Mouse (Mus musculus) heart, adult 2 months (tissue): ENCODE measurements at regions not wholly inside any gene's neighbourhood (a gene's known extent, or its start where the extent isn't known, plus 50 kb on each side); places are given as distances from the start of the nearest gene placed in this dataset.
"Not testable (repeated sequence)": the region's sequence is repeated elsewhere in the genome, so short reads cannot be mapped to it uniquely, and the experiment has no call there.

Experiments
- DNase-seq, 2 experiments: peaks; one replicate each; pipeline ENCODE4 v3.0.0; 2021
- H3K27ac ChIP-seq: fragments of 200-600 bp; 2 replicates; pipeline ENCODE4 v1.8.1; 2022
- H3K27me3 ChIP-seq: fragments of 200-500 bp; 2 replicates; pipeline ENCODE4 v1.6.1; 2012; ENCODE audit warnings: mild to moderate bottlenecking, low read length, inconsistent platforms, mixed read lengths; ENCODE audit not compliant: control insufficient read depth, insufficient read depth
- H3K36me3 ChIP-seq: fragments of 200-500 bp; 2 replicates; pipeline ENCODE4 v1.6.1; 2012; ENCODE audit warnings: low read length, inconsistent platforms; ENCODE audit not compliant: control insufficient read depth, insufficient read depth
- H3K4me1 ChIP-seq: fragments of 200-500 bp; 2 replicates; pipeline ENCODE4 v1.6.1; 2011; ENCODE audit warnings: low read length; ENCODE audit not compliant: control insufficient read depth, insufficient read depth
- H3K4me3 ChIP-seq: fragments of 200-600 bp; 2 replicates; pipeline ENCODE4 v1.8.1; 2022
- H3K79me2 ChIP-seq: fragments of 200-500 bp; replicated peaks from 2 replicates; pipeline ENCODE4 v1.6.1; 2012; ENCODE audit warnings: mild to moderate bottlenecking, inconsistent platforms, low read length, moderate library complexity, mixed read lengths; ENCODE audit not compliant: control insufficient read depth, insufficient read depth
- H3K9ac ChIP-seq: fragments of 200-500 bp; 2 replicates; pipeline ENCODE4 v1.6.1; 2012; ENCODE audit warnings: low read depth, mild to moderate bottlenecking, control low read depth, inconsistent platforms, low read length, mixed read lengths
- CTCF ChIP-seq: fragments of 200-600 bp; IDR thresholded peaks from 2 replicates; pipeline ENCODE4 v1.8.1; 2022; ENCODE audit warnings: antibody characterized with exemption, mild to moderate bottlenecking, moderate library complexity
- EP300 ChIP-seq: fragments of 200-500 bp; IDR thresholded peaks from 2 replicates; pipeline ENCODE4 v1.6.1; 2011; ENCODE audit warnings: low read depth, low read length, control low read depth; ENCODE audit not compliant: insufficient read depth
- POLR2A ChIP-seq: fragments of 200-500 bp; IDR thresholded peaks from 2 replicates; pipeline ENCODE4 v1.6.1; 2011; ENCODE audit warnings: mild to moderate bottlenecking, low read depth, low read length, control low read depth; ENCODE audit not compliant: insufficient read depth
- WGBS: fragments of 180-500 bp; shearing (Covaris S2); methylation state at CpG from one replicate; pipeline ENCODE4 v1.1.7; 2018; 5-methylcytosine and 5-hydroxymethylcytosine counted together
- intact Hi-C: fragments of 180-260 bp; cut with DNase I; formaldehyde crosslinking; loops from one replicate; pipeline ENCODE4 v1.15.1; 2025

- Histone ChIP-seq H3K4me1 (no peaks in the 10 kb centered on the region), H3K4me3 (no peak overlapping the region), H3K79me2 (no peaks in the 10 kb centered on the region), H3K27me3 (no peaks in the 10 kb centered on the region), H3K36me3 (no peaks in the 10 kb centered on the region), H3K27ac (no peak overlapping the region), H3K9ac (no peak overlapping the region)
- intact Hi-C loops = no loop called here
- 61% methylated on average over 5 of the region's 5 CpGs for WGBS
- DNase-seq = no peak
- TF ChIP-seq CTCF (no peak), EP300 (no peak)
These were observed 234.1 kb downstream of the 3100002H09Rik start for GRCm38 (mm10) chr4:124376504-124376903.

GRCm38 (mm10) chr4:124375581-124375980 is 235.0 kb downstream of the 3100002H09Rik start:
- intact Hi-C loops = no loop called here
- 51% methylated on average over 6 of the region's 6 CpGs for WGBS
- Histone ChIP-seq H3K9ac (no peak overlapping the region), H3K27ac (no peak overlapping the region), H3K79me2 (no peaks in the 10 kb centered on the region), H3K27me3 (no peaks in the 10 kb centered on the region), H3K4me1 (no peaks in the 10 kb centered on the region), H3K4me3 (no peak overlapping the region), H3K36me3 (no peaks in the 10 kb centered on the region)
- TF ChIP-seq POLR2A (no peak), EP300 (no peak), CTCF (no peak)
- no peak for DNase-seq

- no peaks in the 10 kb centered on the region for H3K4me1 ChIP-seq
- TF ChIP-seq EP300 (no peak), CTCF (no peak), POLR2A (no peak)
- no peak overlapping the region for H3K9ac ChIP-seq
- no peaks in the 10 kb centered on the region for H3K79me2 ChIP-seq
- intact Hi-C loops = no loop called here
- H3K4me3 ChIP-seq = no peak overlapping the region
- no peak overlapping the region for H3K27ac ChIP-seq
- DNase-seq = no peak
- no peaks in the 10 kb centered on the region for H3K36me3 ChIP-seq
- no peaks in the 10 kb centered on the region for H3K27me3 ChIP-seq
- 76% methylated on average over 3 of the region's 3 CpGs for WGBS
These were observed 241.8 kb downstream of the 3100002H09Rik start for GRCm38 (mm10) chr4:124368831-124369230.

GRCm38 (mm10) chr4:124368085-124368484 is 242.5 kb downstream of the 3100002H09Rik start:
- 81% methylated on average over 10 of the region's 10 CpGs for WGBS

GRCm38 (mm10) chr4:124360578-124360908 is 250.1 kb downstream of the 3100002H09Rik start:
- Histone ChIP-seq H3K27ac (no peak overlapping the region), H3K27me3 (no peaks in the 10 kb centered on the region), H3K79me2 (no peaks in the 10 kb centered on the region), H3K36me3 (no peaks in the 10 kb centered on the region), H3K4me3 (no peak overlapping the region), H3K9ac (no peak overlapping the region), H3K4me1 (no peaks in the 10 kb centered on the region)
- no peak for TF ChIP-seq EP300
- intact Hi-C loops = no loop called here
- DNase-seq = no peak
- WGBS = 63% methylated on average over 6 of the region's 6 CpGs

More at GRCm38 (mm10) chr4:124368085-124368484, 242.5 kb downstream of the 3100002H09Rik start:
- H3K27ac ChIP-seq = no peak overlapping the region
- DNase-seq = no peak
- H3K27me3 ChIP-seq = no peaks in the 10 kb centered on the region
- H3K79me2 ChIP-seq = no peaks in the 10 kb centered on the region
- H3K36me3 ChIP-seq = no peaks in the 10 kb centered on the region
- no peak overlapping the region for H3K4me3 ChIP-seq
- TF ChIP-seq EP300 (no peak), POLR2A (no peak)
- intact Hi-C loops = no loop called here
- no peak overlapping the region for H3K9ac ChIP-seq
- H3K4me1 ChIP-seq = no peaks in the 10 kb centered on the region

DNA sequence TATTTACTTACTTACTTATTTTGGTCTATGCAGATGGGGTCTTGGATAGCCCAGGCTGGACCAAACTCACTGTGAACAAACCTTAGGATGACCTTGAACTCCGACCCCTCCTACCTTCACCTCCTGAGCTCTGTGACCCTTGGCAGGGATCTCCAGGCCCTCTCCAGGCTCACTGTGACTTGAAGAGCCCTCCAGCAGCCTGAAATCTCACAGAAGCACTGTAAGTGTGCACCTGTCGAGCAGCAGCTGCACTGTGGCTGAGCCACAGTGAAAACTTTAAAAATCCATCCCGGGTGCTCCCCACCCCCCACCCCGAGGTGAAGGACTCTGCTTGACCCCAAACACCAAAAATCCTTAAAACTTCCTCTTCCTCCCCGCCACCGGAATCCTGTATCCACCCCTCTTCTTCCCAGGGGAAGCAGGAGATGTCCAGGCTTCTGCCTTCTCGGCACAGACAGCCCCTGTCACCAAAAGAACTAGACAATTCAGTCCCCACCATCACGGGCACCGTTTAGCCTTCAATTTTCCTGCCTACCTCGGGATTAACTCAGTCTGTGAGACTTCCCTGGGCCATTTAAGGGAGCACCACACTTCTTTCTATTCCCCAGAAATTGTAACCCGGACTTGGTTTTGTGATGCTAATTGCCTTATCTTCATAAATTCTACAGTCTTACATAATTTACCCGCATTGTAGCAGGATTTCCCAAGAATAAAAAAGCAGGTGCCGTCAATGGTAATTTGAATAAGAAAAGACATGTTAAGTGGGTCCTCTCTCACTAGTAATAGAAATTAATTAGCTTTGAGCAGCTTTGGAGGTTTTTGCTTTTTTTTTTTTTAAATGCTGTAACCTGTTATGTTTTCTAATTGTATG is 250.7 kb downstream of the 3100002H09Rik start:
- Histone ChIP-seq H3K4me3 (no peak overlapping the region), H3K36me3 (no peaks in the 10 kb centered on the region), H3K9ac (no peak overlapping the region), H3K4me1 (no peaks in the 10 kb centered on the region), H3K79me2 (no peaks in the 10 kb centered on the region), H3K27me3 (no peaks in the 10 kb centered on the region), H3K27ac (no peak overlapping the region)
- no peak for TF ChIP-seq CTCF
- TF ChIP-seq POLR2A = no peak
- no peak for TF ChIP-seq EP300
- intact Hi-C loops = no loop called here
- DNase-seq = no peak
- 35% methylated on average over 13 of the region's 13 CpGs for WGBS

DNA sequence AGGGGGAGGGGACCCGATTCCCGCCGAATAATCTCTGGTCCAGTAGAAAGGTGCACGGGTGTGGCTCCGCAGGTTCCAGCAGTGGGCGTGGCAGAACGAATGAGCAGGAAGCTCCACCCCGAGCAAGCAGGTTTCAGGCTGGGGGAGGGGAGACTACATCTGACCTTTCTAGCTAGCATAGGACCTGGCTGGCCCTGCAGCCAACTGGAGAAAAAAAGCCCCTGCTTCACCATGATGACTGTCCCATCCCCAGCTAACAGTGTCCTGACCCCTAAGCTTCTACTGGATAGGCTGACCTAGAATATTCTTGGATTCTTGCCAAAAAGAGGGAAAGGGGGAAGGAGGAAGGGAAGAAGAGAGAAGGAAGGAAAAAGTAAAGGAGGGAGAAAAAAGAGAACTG is 252.1 kb downstream of the 3100002H09Rik start:
- H3K4me3 ChIP-seq, DNase-seq, H3K36me3 ChIP-seq, intact Hi-C loops, H3K9ac ChIP-seq, H3K4me1 ChIP-seq, H3K79me2 ChIP-seq, H3K27ac ChIP-seq, H3K27me3 ChIP-seq: not testable (repeated sequence)
- 0% methylated on average over 4 of the region's 8 CpGs for WGBS
